Mouse (Mus musculus) hindbrain, embryonic 15.5 days (tissue): ENCODE results near the gene Slc26a9. TPM values are rescaled to one million over a fixed set of nuclear protein-coding genes. Genes with fewer than 3 reads are reported as not detected.

Source experiments
- ATAC-seq: fragments of 200-750 bp; cut with Nextera tagmentation; 2 replicates; pipeline ENCODE4 v1.8.0; 2017; ENCODE audit warnings: low read depth, moderate number of reproducible peaks, moderate TSS enrichment; ENCODE audit not compliant: low FRiP score
- H3K27ac ChIP-seq: fragments of 300-500 bp; sonication (generic); replicated peaks from 2 replicates; pipeline ENCODE4 v1.5.1; 2015; ENCODE audit warnings: mild to moderate bottlenecking, inconsistent platforms
- H3K27me3 ChIP-seq: fragments of 300-500 bp; sonication (generic); 2 replicates; pipeline ENCODE4 v1.6.1; 2015; ENCODE audit warnings: control low read depth, inconsistent platforms
- H3K36me3 ChIP-seq: fragments of 300-500 bp; sonication (generic); 2 replicates; pipeline ENCODE4 v1.6.1; 2015; ENCODE audit warnings: control low read depth, inconsistent platforms
- H3K4me1 ChIP-seq: fragments of 300-500 bp; sonication (generic); replicated peaks from 2 replicates; pipeline ENCODE4 v1.6.1; 2015; ENCODE audit warnings: control low read depth, inconsistent platforms
- H3K4me2 ChIP-seq: fragments of 300-500 bp; sonication (generic); 2 replicates; pipeline ENCODE4 v1.6.1; 2015; ENCODE audit warnings: moderate library complexity, mild to moderate bottlenecking, inconsistent platforms
- H3K4me3 ChIP-seq: fragments of 300-500 bp; sonication (generic); 2 replicates; pipeline ENCODE4 v1.5.1; 2015; ENCODE audit warnings: mild to moderate bottlenecking, inconsistent platforms
- H3K9ac ChIP-seq: fragments of 300-500 bp; sonication (generic); 2 replicates; pipeline ENCODE4 v1.6.1; 2015; ENCODE audit warnings: inconsistent platforms
- H3K9me3 ChIP-seq: fragments of 300-500 bp; sonication (generic); 2 replicates; pipeline ENCODE4 v1.6.1; 2016; ENCODE audit warnings: control low read depth, inconsistent platforms
- WGBS: fragments of 180-500 bp; shearing (Covaris S2); methylation state at CpG from one replicate; pipeline ENCODE4 v1.1.7; 2015; 5-methylcytosine and 5-hydroxymethylcytosine counted together
- polyA plus RNA-seq: library from polyadenylated mRNA; unstranded; fragments of >200 nt; fragmentation: Nextera tagmentation; extraction: Ambion mirVana; gene quantifications from 2 replicates; pipeline ENCODE4 v1.2.1, GENCODE M21; 2015

The Slc26a9 gene
- polyA plus RNA-seq, 1 experiment from 2014 or later: 0.05 TPM

DNA sequence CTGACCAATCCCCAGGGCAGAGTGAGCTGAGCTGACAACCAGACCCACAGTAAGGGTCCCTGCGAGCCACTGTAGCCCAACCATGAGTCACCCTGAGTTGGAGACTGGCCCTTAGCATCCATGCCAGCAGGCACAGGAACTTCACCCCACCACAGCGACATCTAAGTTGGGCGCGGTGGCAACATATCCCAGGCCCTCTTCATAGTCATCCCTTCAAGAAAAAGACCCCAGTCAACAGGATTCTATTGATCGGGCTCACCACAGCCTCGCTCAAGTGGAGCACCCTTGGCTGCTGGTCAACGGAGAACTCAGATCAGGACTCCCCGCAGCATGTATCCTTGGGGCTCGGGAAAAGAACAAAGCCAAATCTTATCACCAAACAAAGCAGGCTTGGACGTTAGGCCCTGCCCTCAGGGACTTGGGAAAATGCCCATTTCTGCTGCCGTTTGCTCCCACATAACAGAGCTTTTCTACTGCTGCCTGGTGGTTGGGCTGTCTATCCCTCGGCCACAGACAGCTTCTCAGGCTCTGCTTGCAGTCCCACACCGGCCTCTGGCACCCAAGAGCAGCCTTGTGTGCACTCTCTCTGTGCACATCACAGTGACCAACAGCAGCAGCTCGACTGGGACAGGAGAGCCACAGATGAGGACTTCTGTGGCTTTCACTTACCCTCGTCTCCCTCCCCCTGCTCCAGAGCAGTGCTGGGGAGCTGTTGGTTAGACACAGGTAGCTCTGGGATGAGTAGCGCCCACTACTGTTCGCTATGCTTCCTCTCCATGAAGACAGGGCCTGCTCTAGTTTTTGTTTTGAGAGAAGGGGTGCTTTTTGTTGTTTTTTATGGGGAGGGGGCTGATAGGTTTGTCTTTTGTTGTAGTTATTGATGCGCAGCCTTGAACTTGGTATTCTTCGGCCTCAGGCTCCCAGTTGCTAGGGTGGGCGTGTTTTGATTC, 29.2 kb upstream of the Slc26a9 start:
- no peak overlapping the region for H3K27ac ChIP-seq
- no peaks in the 10 kb centered on the region for H3K36me3 ChIP-seq
- H3K27me3 ChIP-seq: no peaks in the 10 kb centered on the region
- H3K9me3 ChIP-seq: no peaks in the 10 kb centered on the region
- no peak for ATAC-seq
- 69% methylated on average over 20 of the region's 20 CpGs for WGBS
- H3K9ac ChIP-seq: no peak overlapping the region
- no peaks in the 10 kb centered on the region for H3K4me1 ChIP-seq
- no peak overlapping the region for H3K4me3 ChIP-seq
- no peak overlapping the region for H3K4me2 ChIP-seq

DNA sequence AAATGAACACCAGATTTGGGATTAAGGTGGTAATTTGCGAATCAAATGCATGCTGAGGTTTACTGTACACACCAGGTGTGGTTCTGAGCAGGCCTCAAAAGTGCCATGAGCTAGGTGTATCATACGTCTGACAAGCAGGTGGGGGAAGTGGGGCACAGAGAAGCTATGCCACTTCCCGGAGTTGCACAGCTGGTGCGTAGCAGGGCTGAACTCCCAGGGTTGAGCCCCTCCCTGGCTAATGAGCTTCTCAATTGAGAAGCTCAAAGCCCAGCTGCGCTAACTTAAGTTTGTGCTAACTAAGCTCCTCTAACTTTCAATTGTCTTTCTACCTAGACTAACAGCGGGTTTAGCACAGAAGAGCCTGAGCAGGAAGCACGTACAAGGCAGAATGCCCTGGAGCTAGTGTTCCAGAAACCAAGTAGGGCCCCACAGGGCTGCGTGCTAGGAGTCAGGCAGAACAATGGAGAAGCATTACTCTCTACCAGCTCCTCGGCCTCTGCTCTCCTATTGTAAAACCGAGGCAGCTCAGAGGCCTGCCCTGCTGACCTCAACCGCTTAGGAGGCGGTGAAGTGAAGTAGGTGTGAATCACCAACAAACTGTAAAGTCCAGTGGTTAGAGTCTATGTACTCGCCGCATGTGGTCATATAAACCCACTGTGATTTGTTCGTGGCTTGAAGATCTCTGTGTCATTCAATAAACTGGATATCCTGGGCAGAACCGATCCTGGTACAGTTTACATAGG, 24.7 kb upstream of the Slc26a9 start:
- H3K4me2 ChIP-seq: no peak overlapping the region
- 61% methylated on average over 16 of the region's 16 CpGs for WGBS
- no peak overlapping the region for H3K9ac ChIP-seq
- no peaks in the 10 kb centered on the region for H3K9me3 ChIP-seq
- no peaks in the 10 kb centered on the region for H3K4me1 ChIP-seq
- no peaks in the 10 kb centered on the region for H3K27me3 ChIP-seq
- no peak for ATAC-seq
- H3K27ac ChIP-seq: no peak overlapping the region
- H3K36me3 ChIP-seq: no peaks in the 10 kb centered on the region
- H3K4me3 ChIP-seq: no peak overlapping the region

DNA sequence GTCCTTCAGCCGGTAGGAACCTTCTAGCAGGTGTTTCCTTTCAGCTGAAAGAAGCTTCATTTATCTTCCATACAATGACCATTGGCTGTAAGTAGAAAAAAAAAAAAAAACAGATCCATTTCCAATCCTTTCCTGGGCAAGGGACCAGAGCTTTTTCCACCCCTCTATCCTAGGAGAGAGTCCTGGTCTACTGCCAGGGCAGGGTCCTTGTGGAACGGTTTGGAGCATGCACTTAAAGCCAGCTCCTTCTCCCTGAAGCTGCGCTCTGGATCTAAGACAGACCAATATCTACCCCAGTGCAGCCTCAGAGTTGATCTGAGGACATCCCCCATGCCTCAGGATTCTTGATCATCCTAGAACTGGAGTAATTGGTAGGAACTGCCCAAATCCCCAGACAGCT, 21.8 kb upstream of the Slc26a9 start:
- Histone ChIP-seq H3K27ac (no peak overlapping the region), H3K27me3 (no peaks in the 10 kb centered on the region), H3K9ac (no peak overlapping the region), H3K4me2 (no peak overlapping the region), H3K9me3 (no peaks in the 10 kb centered on the region), H3K36me3 (no peaks in the 10 kb centered on the region), H3K4me3 (no peak overlapping the region), H3K4me1 (no peaks in the 10 kb centered on the region)
- no peak for ATAC-seq
- WGBS: 69% methylated on average over 3 of the region's 3 CpGs

DNA sequence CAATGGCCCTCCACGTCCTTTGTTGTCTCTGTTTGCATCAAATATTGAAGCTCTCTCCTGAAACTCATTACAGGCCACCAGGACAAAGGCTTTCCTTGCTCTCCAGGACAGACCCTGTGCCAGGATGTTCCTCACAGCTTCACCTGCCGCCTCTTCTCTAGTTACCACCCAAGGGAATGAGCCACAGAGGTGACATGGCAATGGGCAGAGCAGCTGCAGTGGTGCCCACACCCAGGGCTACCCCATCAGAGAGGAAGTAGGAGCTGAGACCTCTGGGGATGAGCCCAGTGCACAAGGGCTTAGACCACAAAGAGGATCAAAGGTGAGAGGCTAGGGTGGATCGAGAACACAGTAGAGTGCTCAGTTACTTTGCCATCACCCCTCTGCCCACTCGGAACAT, 20.3 kb upstream of the Slc26a9 start:
- H3K9ac ChIP-seq: no peak overlapping the region
- H3K4me3 ChIP-seq: no peak overlapping the region
- H3K4me1 ChIP-seq: no peaks in the 10 kb centered on the region
- H3K9me3 ChIP-seq: no peaks in the 10 kb centered on the region
- H3K4me2 ChIP-seq: no peak overlapping the region
- 72% methylated on average over 4 of the region's 4 CpGs for WGBS
- H3K27ac ChIP-seq: no peak overlapping the region
- no peaks in the 10 kb centered on the region for H3K27me3 ChIP-seq
- no peaks in the 10 kb centered on the region for H3K36me3 ChIP-seq
- no peak for ATAC-seq

DNA sequence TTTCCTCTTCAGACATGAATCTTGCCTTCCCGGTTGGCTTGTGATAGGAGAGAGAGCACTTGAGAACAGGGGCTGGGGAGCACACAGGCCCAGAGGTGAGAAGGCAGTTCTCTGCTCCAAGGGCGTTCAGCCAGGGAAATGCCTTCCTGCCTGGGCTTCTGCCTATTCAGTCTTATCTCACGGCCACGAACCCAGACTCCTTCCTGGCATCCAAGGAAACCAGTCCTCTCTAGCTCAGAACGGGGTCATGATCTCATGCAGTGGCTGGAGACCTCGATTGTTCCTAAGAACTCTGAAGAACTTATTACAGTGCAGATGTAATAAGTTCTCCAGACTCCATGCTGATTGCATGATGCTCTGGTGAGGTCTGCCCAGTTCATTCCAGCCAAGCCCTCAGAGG, 17.2 kb upstream of the Slc26a9 start:
- Histone ChIP-seq H3K27ac (no peak overlapping the region), H3K4me2 (no peak overlapping the region), H3K9ac (no peak overlapping the region), H3K9me3 (no peaks in the 10 kb centered on the region), H3K27me3 (no peaks in the 10 kb centered on the region), H3K4me1 (no peaks in the 10 kb centered on the region), H3K4me3 (no peak overlapping the region), H3K36me3 (no peaks in the 10 kb centered on the region)
- 69% methylated on average over 6 of the region's 6 CpGs for WGBS
- no peak for ATAC-seq

DNA sequence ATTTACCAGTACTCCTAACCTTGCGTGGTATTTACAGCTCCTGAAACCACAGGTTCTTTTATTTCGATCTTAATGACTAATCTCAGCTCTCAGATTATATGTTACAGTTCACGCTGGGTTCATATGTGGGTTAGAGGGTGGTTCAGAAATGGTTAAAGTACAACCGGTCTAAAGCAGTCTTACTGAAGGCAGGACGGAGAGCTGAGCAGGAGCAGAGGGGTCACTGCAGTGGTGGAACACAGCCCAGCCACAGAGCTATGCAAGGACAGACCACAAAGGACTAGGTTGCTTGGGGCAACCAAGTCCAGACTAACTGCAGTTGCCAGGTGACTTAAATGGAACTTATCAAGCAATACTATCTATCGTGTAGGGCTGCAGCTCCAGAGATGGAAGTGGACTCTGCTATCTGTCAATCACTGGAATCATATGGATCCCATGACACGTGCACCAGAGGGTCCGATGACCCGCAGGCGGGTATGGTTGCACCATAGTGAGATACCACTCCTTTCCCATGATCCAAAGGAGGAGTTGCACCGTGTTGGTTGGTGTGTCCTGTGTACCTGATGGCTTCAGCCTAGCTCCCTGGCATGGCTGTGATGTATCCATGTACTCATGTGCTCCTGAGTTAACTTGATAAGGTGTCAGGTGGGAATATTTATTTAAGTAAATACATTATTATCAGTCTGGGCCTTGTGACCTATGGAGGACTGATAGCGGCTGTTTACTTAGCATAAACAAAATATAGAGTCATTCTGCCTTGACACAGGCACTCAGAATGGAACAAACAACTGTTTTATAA, 13.0 kb upstream of the Slc26a9 start:
- Histone ChIP-seq H3K36me3 (no peaks in the 10 kb centered on the region), H3K27me3 (no peaks in the 10 kb centered on the region), H3K4me3 (no peak overlapping the region), H3K9ac (no peak overlapping the region), H3K4me1 (no peaks in the 10 kb centered on the region), H3K4me2 (no peak overlapping the region), H3K27ac (no peak overlapping the region), H3K9me3 (no peaks in the 10 kb centered on the region)
- 0 out of 2 replicates have a peak, but pooled peaks have one; percentile 48 for ATAC-seq
- 79% methylated on average over 12 of the region's 12 CpGs for WGBS

DNA sequence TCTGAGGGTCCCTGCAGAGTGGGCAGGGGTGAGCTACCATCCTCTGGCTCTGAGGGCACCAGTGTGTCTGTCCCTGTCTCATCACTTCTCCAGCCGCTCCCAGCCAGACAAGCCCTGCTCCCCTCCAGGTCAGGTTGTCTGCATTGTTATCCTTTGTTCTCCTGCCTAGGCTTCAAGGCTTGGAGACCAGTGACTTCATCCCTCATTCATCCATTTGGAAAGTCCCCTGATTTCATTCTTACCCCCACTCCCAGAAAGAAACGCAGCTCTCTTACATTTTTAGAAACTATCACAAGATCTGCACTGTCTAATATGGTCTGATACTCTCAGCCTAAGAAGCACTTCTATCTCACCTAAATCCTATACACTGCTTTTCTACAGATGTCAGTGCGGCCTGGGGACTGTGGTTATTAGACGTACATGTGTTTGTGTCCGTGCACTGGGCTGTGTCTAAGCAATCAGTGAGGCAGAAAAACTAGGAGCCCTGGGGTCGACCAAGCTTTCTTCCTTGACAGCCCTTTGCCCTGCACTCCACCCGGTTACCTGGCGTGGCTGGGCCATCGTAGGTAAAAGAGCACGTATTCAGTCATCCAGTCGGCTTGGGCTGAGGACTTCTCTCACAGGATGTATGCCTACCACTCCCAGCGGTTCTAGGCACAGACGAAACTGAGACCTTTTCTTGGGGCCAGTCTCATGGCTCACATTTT, 10.2 kb upstream of the Slc26a9 start:
- Histone ChIP-seq H3K9me3 (no peaks in the 10 kb centered on the region), H3K36me3 (no peaks in the 10 kb centered on the region), H3K4me1 (no peaks in the 10 kb centered on the region), H3K4me2 (no peak overlapping the region), H3K27ac (no peak overlapping the region), H3K9ac (no peak overlapping the region), H3K4me3 (no peak overlapping the region), H3K27me3 (no peaks in the 10 kb centered on the region)
- 41% methylated on average over 13 of the region's 13 CpGs for WGBS
- no peak for ATAC-seq

DNA sequence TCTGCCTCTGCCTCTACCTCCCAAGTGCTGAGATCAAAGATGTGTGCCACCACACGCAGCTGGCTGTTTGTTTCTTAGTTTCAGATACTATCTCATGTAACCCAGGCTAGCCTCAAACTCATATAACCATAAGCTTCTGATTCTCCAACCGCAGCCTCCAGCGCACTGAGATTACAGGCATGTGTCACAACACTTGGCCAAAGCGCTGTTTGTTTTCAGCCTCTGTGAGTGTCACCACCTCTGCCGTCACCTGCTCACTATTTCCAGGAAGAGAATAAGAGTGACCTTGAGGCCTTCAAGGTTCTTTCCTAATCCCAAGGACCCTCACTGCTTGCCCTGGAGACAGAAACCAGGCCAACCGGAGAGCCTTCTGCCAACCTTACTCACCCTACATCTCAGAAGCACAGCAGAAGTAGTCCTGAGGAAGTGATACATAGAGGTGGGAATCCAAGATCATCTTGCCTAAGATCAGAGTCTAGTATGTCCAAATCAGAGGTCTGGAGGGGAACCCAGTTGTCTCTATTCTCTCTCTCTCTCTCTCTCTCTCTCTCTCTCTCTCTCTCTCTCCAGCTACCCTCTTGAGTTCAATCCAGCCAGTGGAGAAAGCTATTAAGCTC, 9.1 kb upstream of the Slc26a9 start:
- Histone ChIP-seq H3K27ac (no peak overlapping the region), H3K9ac (no peak overlapping the region), H3K4me1 (no peaks in the 10 kb centered on the region), H3K4me2 (no peak overlapping the region), H3K36me3 (no peaks in the 10 kb centered on the region), H3K4me3 (no peak overlapping the region), H3K27me3 (no peaks in the 10 kb centered on the region), H3K9me3 (no peaks in the 10 kb centered on the region)
- ATAC-seq: no peak
- 94% methylated on average over 6 of the region's 6 CpGs for WGBS

DNA sequence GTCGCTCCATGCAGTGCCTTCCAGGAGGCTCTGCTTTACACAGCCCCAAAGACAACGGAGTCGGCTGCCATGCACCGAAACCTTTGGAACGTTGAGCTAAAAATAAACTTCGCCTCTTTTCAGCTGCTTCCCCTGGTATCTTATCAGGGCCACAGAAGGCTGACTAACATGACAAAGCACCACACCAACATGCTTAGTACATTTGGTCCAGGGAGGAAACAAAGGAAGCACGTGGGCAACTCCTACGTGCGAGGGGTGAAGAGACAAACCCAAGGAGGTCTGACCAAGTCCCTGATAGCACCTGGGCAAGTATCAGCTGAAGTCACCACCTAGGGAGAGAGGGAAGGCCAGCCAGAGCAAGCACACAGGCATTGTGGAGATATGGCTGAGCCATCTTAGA, 7.3 kb upstream of the Slc26a9 start:
- ATAC-seq: no peak
- no peaks in the 10 kb centered on the region for H3K36me3 ChIP-seq
- H3K4me3 ChIP-seq: no peak overlapping the region
- H3K4me2 ChIP-seq: no peak overlapping the region
- H3K9ac ChIP-seq: no peak overlapping the region
- no peak overlapping the region for H3K27ac ChIP-seq
- H3K9me3 ChIP-seq: no peaks in the 10 kb centered on the region
- H3K27me3 ChIP-seq: no peaks in the 10 kb centered on the region
- WGBS: 90% methylated on average over 9 of the region's 9 CpGs
- H3K4me1 ChIP-seq: no peaks in the 10 kb centered on the region

DNA sequence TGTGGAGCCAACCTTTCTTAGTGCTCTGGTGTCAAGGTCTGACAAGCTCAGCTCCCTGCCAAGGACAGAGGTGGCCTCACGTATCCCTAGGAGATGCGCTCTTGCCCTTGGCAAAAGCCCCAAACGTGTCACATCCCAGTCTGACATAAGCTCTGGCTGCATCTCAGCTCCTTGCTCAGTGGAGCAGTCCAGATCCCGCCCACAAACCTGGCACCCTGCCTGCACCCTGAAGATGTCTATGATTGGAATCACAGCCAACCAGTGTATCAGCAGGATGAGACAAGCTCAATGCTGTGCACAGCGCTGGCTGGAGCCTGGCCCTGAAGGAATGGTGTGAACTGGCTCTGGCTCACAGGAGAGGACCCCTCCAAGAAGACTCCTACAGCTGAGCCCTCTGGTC, 6.6 kb upstream of the Slc26a9 start:
- ATAC-seq: peak; percentile 79
- Histone ChIP-seq H3K4me1 (no peaks in the 10 kb centered on the region), H3K9me3 (no peaks in the 10 kb centered on the region), H3K9ac (no peak overlapping the region), H3K36me3 (no peaks in the 10 kb centered on the region), H3K4me3 (no peak overlapping the region), H3K27me3 (no peaks in the 10 kb centered on the region), H3K27ac (no peak overlapping the region), H3K4me2 (no peak overlapping the region)
- 46% methylated on average over 5 of the region's 5 CpGs for WGBS

DNA sequence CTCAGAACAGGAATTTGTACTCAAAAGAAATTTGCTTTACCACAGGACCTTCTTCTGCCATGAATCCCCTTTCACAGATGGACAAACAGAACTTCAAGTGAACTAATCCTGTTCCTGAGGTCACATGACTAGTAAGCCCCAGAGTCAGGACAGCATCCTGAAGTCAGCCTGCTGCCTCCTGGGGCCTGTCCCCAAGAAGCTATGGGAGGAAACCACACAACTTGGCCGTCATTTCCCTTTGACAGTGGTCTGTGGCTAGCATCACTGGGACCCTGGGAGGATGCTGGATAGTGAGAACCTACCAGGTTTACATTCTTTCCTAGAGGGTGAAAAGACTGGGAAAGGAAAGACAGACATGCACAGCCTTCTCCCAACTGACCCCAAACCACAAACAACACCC, 5.1 kb upstream of the Slc26a9 start:
- no peaks in the 10 kb centered on the region for H3K9me3 ChIP-seq
- H3K4me3 ChIP-seq: no peak overlapping the region
- no peaks in the 10 kb centered on the region for H3K4me1 ChIP-seq
- no peaks in the 10 kb centered on the region for H3K27me3 ChIP-seq
- ATAC-seq: no peak
- H3K36me3 ChIP-seq: no peaks in the 10 kb centered on the region
- no peak overlapping the region for H3K27ac ChIP-seq
- H3K9ac ChIP-seq: no peak overlapping the region
- H3K4me2 ChIP-seq: no peak overlapping the region
- WGBS: 91% methylated on average over 1 of the region's 1 CpGs
